Mouse (Mus musculus) kidney, postnatal 25 days (tissue): ENCODE results near the gene Ccdc146.

Experiments
- DNase-seq, 2 experiments: peaks; one replicate each; pipeline ENCODE4 v3.0.0; 2021; ENCODE audit warnings: mixed read lengths in 2 of 2

Gene Ccdc146

DNA sequence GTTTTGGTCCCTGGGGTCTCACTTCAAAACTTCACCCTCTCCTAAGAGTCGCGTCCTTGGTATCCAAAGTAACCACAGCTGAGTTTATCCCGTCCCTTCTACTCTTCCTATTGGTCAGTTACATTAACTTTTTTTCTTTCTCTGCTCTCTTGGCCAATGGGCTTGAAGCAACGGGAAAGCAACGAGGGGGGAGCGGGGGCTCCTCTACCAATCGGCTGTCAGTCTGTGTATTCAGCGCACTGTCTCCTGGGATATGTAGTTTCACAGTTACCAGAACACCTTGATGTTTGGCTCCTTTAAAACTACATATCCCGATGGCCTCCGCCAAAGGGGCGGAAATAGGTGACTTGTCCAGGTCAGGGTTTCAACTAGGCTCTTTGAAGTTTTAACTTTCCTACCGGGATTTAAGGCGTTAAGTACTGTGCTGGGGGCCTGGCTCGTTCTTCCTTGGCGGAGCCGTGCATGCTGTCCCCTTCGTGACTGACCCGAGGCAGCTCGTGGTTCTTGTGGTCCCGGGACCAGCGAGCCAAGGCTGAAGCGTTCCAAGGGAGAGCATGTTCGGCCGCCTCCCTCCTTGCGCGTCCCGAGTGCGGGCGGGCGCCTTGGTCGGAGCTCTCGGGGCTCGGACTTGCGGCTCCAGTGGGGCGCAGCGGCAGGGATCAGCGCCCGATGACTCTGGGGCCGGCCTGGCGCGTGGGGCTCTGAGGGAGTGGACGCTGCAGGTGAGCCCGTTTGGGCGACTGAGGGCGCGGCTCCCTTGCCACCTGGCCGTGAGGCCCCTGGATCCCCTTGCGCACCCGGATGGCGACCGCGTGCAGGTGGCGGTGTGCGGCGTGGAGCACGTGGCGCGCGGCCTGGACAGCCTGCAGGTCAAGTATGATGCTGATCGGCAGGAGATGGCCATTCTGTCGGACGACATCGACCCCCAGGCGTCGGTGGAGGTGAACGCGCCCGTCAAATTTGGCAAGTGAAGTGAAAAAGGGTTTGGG lies at the start of gene Ccdc146, which contains the start of gene Fam185a:
Gene Ccdc146, minus strand, starts transcription at position 64 of the 989 bp plus-strand sequence.
Gene Fam185a, plus strand, starts transcription at position 345 of the 989 bp plus-strand sequence.
- peak; percentile 97 to 98 for DNase-seq

DNA sequence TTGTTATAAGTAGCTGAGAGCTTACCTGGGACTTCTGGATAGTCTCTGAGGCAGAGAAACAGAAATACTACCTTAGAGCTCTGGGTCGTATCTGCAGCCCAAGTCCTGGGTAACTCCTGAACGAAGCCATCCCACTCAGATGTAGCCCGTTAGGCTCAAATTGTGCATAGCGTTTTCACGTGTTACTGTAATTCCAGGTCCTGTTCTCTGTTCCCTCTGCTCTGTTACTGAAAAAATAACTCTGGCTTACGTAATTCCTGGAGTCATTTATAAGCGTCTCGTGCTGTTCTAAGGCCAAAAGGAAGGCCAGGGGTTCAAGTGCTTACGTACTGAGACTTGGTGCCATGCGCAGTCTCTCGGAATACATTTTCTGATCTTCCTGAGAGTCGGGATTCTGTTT lies 43.6 kb upstream of the Ccdc146 start:
- DNase-seq = no peak

DNA sequence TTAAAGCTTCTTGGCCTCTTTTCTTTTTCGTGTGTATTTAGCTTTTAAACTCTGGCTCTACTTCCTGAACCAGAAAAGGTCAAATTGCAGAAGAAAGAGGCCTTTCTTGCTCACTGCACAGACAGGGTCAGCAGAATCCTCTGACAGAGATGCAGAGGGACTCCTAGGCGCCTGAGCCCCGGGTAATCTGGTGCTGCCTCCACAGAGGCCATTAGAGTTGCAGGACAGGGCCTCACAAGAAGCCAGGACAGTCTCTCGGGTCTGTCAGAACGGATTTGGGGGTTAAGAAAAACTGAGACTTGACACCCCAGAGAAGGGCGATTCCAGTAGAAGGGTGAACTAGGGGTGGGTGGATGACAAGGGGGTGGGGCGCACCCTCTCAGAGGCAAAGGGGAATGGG lies 42.9 kb upstream of the Ccdc146 start:
- DNase-seq = peak; percentile 10 to 39

- peak; percentile 35 for DNase-seq
These were observed 16.5 kb upstream of the Ccdc146 start for GRCm38 (mm10) chr5:21440833-21441530.

DNA sequence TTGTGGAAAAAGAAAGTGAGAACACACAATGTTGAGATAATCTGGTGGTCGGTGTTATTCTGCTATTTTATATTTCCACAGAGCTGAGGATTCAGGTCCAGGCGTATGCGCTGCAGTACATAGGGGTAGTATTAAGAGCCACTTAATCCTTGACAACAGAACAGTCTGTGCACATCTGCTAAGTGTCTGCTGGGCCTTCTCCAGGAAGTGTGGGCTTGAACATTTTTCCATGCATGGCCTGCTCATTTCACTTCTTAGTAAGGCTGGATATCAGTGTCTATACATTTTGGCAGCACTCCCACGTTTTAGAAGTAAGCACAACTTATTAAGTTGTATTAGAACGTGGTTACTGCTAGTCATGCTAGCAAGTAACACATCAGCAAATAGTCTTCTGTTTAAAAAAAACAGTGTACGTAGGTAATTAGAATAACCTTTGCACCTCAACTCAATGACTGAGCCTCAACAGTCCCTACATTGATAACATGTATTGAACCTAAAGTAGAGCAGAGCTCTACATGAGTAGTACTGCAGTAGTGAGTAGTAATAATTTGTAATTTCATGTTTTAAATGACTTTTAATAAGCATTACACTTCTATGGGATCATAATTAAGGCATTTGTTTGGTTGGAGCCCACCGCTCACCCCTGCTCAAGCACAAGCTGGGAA lies 15.1 kb upstream of the Ccdc146 start:
- DNase-seq = no peak

DNA sequence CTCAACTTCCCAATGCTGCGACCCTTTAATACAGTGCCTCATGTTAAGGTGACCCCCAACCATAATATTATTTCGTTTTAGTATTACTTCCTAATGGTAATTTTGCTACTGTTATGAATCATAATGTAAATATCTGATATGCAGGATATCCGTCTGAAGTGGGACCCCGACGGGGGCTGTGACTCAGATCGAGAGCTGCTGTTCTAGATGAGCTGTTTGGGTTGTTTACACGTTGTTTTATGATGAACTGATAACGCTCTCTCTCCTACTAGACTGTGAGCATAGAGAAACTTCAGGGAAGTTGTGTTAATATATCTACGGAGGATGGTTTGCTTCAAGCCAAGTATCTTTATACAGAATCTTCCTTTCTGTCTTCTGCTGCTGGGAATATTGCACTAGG lies 14.0 kb upstream of the Ccdc146 start:
- DNase-seq = no peak

- DNase-seq = no peak
These were observed 12.0 kb upstream of the Ccdc146 start for GRCm38 (mm10) chr5:21436471-21436975.

DNA sequence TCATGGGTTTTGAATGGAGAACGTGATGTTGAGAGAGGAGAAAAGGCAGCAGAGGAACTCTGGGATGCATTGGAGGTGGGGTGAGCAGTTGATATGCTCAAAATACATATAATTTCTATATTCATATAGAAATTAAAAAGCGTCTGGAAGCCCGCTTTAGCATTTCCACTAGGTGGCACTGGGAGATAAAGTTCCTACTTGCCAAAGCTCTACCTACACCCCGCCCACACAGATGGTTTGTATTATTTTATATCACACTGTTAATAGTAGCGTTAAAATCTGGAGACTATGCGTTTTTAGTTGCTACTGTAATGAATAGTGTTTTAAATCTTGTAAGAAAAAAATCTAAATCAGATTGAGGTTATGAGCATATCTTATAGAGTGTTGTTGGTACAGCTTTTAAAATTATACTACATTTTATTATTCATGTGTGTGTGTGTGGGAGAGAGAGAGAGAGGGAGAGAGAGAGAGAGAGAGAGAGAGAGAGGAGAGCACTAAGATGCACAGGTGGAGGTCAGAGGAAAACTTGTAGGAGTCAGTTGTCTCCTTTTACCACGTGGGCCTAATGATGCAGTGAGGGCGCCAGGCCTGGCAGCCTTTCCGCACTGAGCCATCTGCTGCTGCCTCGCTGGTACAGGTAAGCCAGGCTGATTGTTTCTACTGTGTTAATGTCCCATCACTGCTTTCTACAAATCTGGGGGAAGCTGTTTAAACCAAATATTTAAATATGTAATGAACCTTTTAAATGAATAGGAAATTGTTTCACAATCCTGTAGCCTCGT lies 9.9 kb upstream of the Ccdc146 start:
- DNase-seq = peak in 1 of 2 experiments; percentile 8

DNA sequence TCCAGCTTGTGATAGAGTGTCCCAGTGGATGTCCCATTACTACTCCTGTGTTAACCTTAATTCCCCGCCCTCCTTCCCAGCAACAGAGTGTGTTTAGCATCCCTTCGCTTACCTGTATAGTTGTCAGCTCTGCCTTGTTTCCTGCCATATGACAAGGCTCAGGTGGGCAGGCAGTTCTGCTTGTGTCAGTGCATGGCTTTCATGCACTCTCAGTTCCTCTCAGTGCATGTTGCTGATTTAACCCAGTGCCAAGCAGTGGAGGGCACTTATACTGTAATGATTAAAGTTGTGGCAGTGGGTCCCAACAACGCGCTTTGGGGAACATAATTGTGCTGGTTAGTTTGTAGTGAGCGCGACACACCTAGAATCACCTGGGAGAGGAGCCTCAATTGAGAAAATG lies 2.2 kb upstream of the Ccdc146 start:
- no peak for DNase-seq

GRCm38 (mm10) chr5:21420609-21421008 lies 3.9 kb downstream of the Ccdc146 start:
- DNase-seq = peak in 1 of 2 experiments; percentile 7

GRCm38 (mm10) chr5:21418613-21419012 lies 5.9 kb downstream of the Ccdc146 start:
- no peak for DNase-seq

- no peak for DNase-seq
These were observed 10.2 kb downstream of the Ccdc146 start for GRCm38 (mm10) chr5:21414116-21414820.

DNA sequence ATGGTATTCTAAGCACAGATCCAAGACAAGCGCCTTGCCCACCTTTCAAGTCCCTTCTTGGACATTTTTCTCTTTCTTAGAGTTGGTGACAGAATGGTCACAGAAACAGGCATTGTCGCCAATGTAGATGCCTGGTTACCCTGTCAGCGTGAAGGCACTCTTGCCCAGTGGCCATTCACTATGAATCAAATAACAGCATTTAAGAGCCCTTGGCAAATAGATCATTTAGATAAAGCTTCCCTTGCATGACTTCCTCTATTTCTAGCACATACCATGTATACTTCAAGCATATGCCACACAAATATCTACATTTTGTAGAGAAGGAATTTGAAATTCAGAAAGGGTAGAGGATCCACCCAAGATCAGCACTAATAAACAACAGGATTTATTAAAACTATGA lies 11.2 kb downstream of the Ccdc146 start:
- no peak for DNase-seq

- no peak for DNase-seq
These were observed 12.4 kb downstream of the Ccdc146 start for GRCm38 (mm10) chr5:21412056-21412455.

DNA sequence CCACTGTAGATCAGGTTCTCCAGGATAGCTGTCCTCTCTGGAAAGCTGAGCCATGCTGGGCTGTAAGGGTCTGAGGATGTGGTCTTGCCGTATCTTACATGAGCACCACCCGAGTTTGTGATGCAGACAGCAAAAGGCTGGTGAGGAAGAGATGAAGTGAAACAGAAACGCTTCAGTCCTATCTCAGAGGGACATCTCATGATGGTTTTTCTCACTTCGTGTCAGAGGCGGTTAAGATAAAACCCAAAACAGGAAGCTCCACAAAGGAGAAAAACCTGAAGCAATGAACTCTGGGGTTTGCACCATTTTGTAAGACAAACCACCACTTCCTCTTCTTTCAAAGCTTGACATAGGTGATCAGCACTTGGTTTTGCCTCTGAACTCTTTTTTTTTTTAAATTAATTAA lies 13.2 kb downstream of the Ccdc146 start:
- DNase-seq = no peak

GRCm38 (mm10) chr5:21395205-21395840 lies 29.2 kb downstream of the Ccdc146 start:
- no peak for DNase-seq

- no peak for DNase-seq
These were observed 29.9 kb downstream of the Ccdc146 start for GRCm38 (mm10) chr5:21394562-21394961.

GRCm38 (mm10) chr5:21391616-21392384 lies 32.7 kb downstream of the Ccdc146 start:
- peak; percentile 85 to 89 for DNase-seq

DNA sequence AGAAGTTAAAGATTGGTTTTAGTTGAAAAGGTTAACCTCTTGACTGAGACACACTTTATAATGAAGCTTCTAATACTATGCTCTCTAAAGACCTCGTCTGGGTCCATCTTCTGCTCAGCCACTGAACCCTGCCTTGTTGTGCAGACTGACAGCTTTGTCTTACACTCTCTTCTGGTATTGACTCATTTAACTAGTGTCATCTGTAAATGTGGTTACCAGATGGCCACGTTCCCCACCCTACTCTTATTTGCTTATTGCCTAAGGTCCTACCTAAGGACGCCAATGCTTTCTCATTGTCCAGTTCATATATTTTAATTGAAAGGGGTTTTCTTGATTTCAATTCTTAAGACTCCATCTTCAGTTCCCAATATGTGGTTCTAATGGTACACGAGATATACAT lies 35.6 kb downstream of the Ccdc146 start:
- DNase-seq = no peak

GRCm38 (mm10) chr5:21387340-21387739 lies 37.1 kb downstream of the Ccdc146 start:
- DNase-seq = no peak
